Mouse (Mus musculus) lung, postnatal 25 days (tissue): ENCODE data around the gene Agrp.

Experiments
- DNase-seq: peaks from one replicate; pipeline ENCODE4 v3.0.0; 2022; ENCODE audit warnings: low spot score

Agrp gene

GRCm38 (mm10) chr8:105636963-105637510 is at the start of gene Agrp:
TSS of gene Agrp (minus strand) at chr8:105637393.
- peak; percentile 32 for DNase-seq

GRCm38 (mm10) chr8:105686551-105686950 is 49.4 kb upstream of the Agrp start:
- no peak for DNase-seq

GRCm38 (mm10) chr8:105685796-105686308 is 48.7 kb upstream of the Agrp start, which contains the start of gene Carmil2:
TSS of gene Carmil2 (plus strand) at chr8:105686274.
- DNase-seq, result peak; percentile 71

GRCm38 (mm10) chr8:105685325-105685724 is 48.1 kb upstream of the Agrp start:
- no peak for DNase-seq

- no peak for DNase-seq
Observed at GRCm38 (mm10) chr8:105677891-105678290, 40.7 kb upstream of the Agrp start.

GRCm38 (mm10) chr8:105661167-105661566 is 24.0 kb upstream of the Agrp start:
- peak; percentile 58 for DNase-seq

GRCm38 (mm10) chr8:105657641-105658040 is 20.4 kb upstream of the Agrp start:
- no peak for DNase-seq

GRCm38 (mm10) chr8:105648929-105649328 is 11.7 kb upstream of the Agrp start:
- DNase-seq, result no peak

GRCm38 (mm10) chr8:105645205-105645604 is 8.0 kb upstream of the Agrp start:
- DNase-seq, result no peak

- no peak for DNase-seq
Observed at GRCm38 (mm10) chr8:105640511-105640910, 3.3 kb upstream of the Agrp start.

GRCm38 (mm10) chr8:105639835-105640234 is 2.6 kb upstream of the Agrp start:
- DNase-seq, result no peak

GRCm38 (mm10) chr8:105638510-105638909 is 1.3 kb upstream of the Agrp start:
- DNase-seq, result no peak

GRCm38 (mm10) chr8:105637601-105638041 is 428 bp upstream of the Agrp start:
- no peak for DNase-seq

- peak; percentile 89 for DNase-seq
Observed at GRCm38 (mm10) chr8:105636018-105636962, 903 bp downstream of the Agrp start, which contains the start of gene Ctcf. TSS of gene Ctcf (plus strand) at chr8:105636568.

GRCm38 (mm10) chr8:105635481-105635880 is 1.7 kb downstream of the Agrp start:
- DNase-seq, result no peak

GRCm38 (mm10) chr8:105634771-105635458 is 2.3 kb downstream of the Agrp start:
- DNase-seq, result no peak

- no peak for DNase-seq
Observed at GRCm38 (mm10) chr8:105629337-105629736, 7.9 kb downstream of the Agrp start.

- DNase-seq, result no peak
Observed at GRCm38 (mm10) chr8:105626086-105626485, 11.1 kb downstream of the Agrp start.

- DNase-seq, result no peak
Observed at GRCm38 (mm10) chr8:105624831-105625230, 12.4 kb downstream of the Agrp start.

- DNase-seq, result no peak
Observed at GRCm38 (mm10) chr8:105624401-105624800, 12.8 kb downstream of the Agrp start.

GRCm38 (mm10) chr8:105623679-105624245 is 13.4 kb downstream of the Agrp start:
- no peak for DNase-seq

- peak; percentile 75 for DNase-seq
Observed at GRCm38 (mm10) chr8:105623118-105623517, 14.1 kb downstream of the Agrp start.
